8 mouse cellular contexts compared by ENCODE assay signal in the genomic region with DNA sequence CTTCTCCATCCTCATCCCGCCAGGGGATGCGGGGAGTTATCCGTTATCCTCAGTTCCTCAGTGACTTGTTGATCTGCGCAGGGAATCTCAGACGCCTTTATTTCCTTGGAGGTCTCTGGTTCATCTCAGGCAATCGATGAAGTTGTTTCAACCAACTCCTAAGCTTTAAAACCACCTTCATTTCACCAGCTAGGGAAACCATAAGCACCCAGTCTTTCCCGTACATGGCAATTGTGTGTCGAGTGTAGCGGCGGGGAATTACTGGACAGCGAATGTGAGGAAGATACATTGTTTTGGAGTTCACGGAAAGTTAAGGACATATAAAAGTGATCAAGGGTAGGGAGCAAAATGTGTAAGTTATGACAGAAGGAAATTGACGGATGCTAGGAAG. TPM values are rescaled to one million over a fixed set of nuclear protein-coding genes. Genes with fewer than 3 reads are reported as not detected.
DNase-seq lines count a peak whose midpoint lies in the region; ATAC-seq lines count a peak whose summit lies in the region.

No protein-coding gene starts in this region.

- under 1% methylated on average over 13 of the region's 13 CpGs for WGBS in kidney, embryonic 15.5 days
- under 1% methylated on average over 13 of the region's 13 CpGs for WGBS in hindbrain, embryonic 13.5 days
- 1% methylated on average over 13 of the region's 13 CpGs for WGBS in midbrain, embryonic 15.5 days

- DNase-seq in kidney, postnatal 36 days = no peak
- no peak for DNase-seq in urinary bladder, postnatal 14 days (ENCODE audit: low spot score)
- no peak for DNase-seq in urinary bladder, postnatal 10 days (ENCODE audit: low spot score)
- DNase-seq in adrenal gland, adult 18-20 months (ENCODE audit: low spot score in 2 of 2) = no peak

- ATAC-seq in kidney, embryonic 15.5 days (replicated peaks; ENCODE audit: low FRiP score) = no peak
- ATAC-seq in hindbrain, embryonic 13.5 days (ENCODE audit: low FRiP score) = no peak; the same call in 1 of the 2 replicates
- no peak for ATAC-seq in midbrain, embryonic 15.5 days (replicated peaks)

- peak overlapping the region; percentile 73 for H3K9ac ChIP-seq in kidney, embryonic 15.5 days
- peak overlapping the region; percentile 72 for H3K9ac ChIP-seq in hindbrain, embryonic 13.5 days
- peak overlapping the region; percentile 45 for H3K9ac ChIP-seq in midbrain, embryonic 15.5 days

- H3K4me3 ChIP-seq in kidney, embryonic 15.5 days (replicated peaks) = peak overlapping the region; percentile 82
- H3K4me3 ChIP-seq in brown adipose tissue, adult 24 weeks (ENCODE audit: insufficient read depth, low read depth, low read length) = peak overlapping the region; percentile 63
- H3K4me3 ChIP-seq in hindbrain, embryonic 13.5 days = peak overlapping the region; percentile 68
- peak overlapping the region; percentile 94 for H3K4me3 ChIP-seq in midbrain, embryonic 15.5 days

- H3K4me1 ChIP-seq in kidney, embryonic 15.5 days = peaks cover 10% of the 10 kb centered on the region; the same call in 1 of the 2 replicates
- no peaks in the 10 kb centered on the region for H3K4me1 ChIP-seq in brown adipose tissue, adult 24 weeks (ENCODE audit: control insufficient read depth, insufficient read depth, insufficient read length, low read length)
- H3K4me1 ChIP-seq in hindbrain, embryonic 13.5 days (replicated peaks) = peaks cover 11% of the 10 kb centered on the region
- peaks cover 12% of the 10 kb centered on the region for H3K4me1 ChIP-seq in midbrain, embryonic 15.5 days

- peak overlapping the region; percentile 85 for H3K4me2 ChIP-seq in kidney, embryonic 15.5 days
- peak overlapping the region; percentile 96 for H3K4me2 ChIP-seq in hindbrain, embryonic 13.5 days
- H3K4me2 ChIP-seq in midbrain, embryonic 15.5 days = peak overlapping the region; percentile 100

- no peaks in the 10 kb centered on the region for H3K9me3 ChIP-seq in kidney, embryonic 15.5 days (replicated peaks)
- no peaks in the 10 kb centered on the region for H3K9me3 ChIP-seq in hindbrain, embryonic 13.5 days
- no peaks in the 10 kb centered on the region for H3K9me3 ChIP-seq in midbrain, embryonic 15.5 days

- peak overlapping the region; percentile 93 for H3K27ac ChIP-seq in kidney, embryonic 15.5 days
- no peak overlapping the region for H3K27ac ChIP-seq in brown adipose tissue, adult 24 weeks (replicated peaks; ENCODE audit: low read depth, low read length)
- peak overlapping the region; percentile 3; the same call in 1 of the 2 replicates for H3K27ac ChIP-seq in hindbrain, embryonic 13.5 days
- no peak overlapping the region for H3K27ac ChIP-seq in midbrain, embryonic 15.5 days

- no peaks in the 10 kb centered on the region for H3K27me3 ChIP-seq in kidney, embryonic 15.5 days
- no peaks in the 10 kb centered on the region for H3K27me3 ChIP-seq in hindbrain, embryonic 13.5 days
- no peaks in the 10 kb centered on the region for H3K27me3 ChIP-seq in midbrain, embryonic 15.5 days (replicated peaks)

- peaks cover 10% of the 10 kb centered on the region for H3K36me3 ChIP-seq in kidney, embryonic 15.5 days
- no peaks in the 10 kb centered on the region for H3K36me3 ChIP-seq in hindbrain, embryonic 13.5 days
- no peaks in the 10 kb centered on the region for H3K36me3 ChIP-seq in midbrain, embryonic 15.5 days (replicated peaks)

RNA-seq across cellular contexts. Expression of gene Ncapg, which starts 0.6 kb away (rescaled TPM):
- polyA plus RNA-seq in kidney, embryonic 15.5 days (2015; fragmentation: Nextera tagmentation; extraction: Ambion mirVana) = 55.5 and 60.4 TPM in 2 replicates
- not detected in 2 replicates for polyA plus RNA-seq in brown adipose tissue, adult 24 weeks (2012; ENCODE audit: insufficient read depth, insufficient read length, missing spikeins)
- 11.9 and 12.2 TPM in 2 replicates for polyA plus RNA-seq in hindbrain, embryonic 13.5 days (2015; fragmentation: Nextera tagmentation; extraction: Ambion mirVana)
- 6.8 and 7.4 TPM in 2 replicates for polyA plus RNA-seq in midbrain, embryonic 15.5 days (2015; fragmentation: Nextera tagmentation; extraction: Ambion mirVana)
- under 1 TPM; 0.43 to 0.61 TPM for total RNA-seq in adrenal gland, adult 18-20 months (2021)

RNA-seq across cellular contexts. Expression of gene Fam184b, which starts 30.9 kb away (rescaled TPM):
- polyA plus RNA-seq in kidney, embryonic 15.5 days (2015; fragmentation: Nextera tagmentation; extraction: Ambion mirVana) = 1.6 TPM in 2 replicates
- not detected in 2 replicates for polyA plus RNA-seq in brown adipose tissue, adult 24 weeks (2012; ENCODE audit: insufficient read depth, insufficient read length, missing spikeins)
- 2.1 and 3.1 TPM in 2 replicates for polyA plus RNA-seq in hindbrain, embryonic 13.5 days (2015; fragmentation: Nextera tagmentation; extraction: Ambion mirVana)
- polyA plus RNA-seq in midbrain, embryonic 15.5 days (2015; fragmentation: Nextera tagmentation; extraction: Ambion mirVana) = 5.7 and 6.1 TPM in 2 replicates
- under 1 TPM; 0.20 to 0.22 TPM for total RNA-seq in adrenal gland, adult 18-20 months (2021)

Comparison
In these comparisons a context has a peak if more than half of its experiments do, and no peak if none do; other contexts are left out.
1. H3K27ac ChIP-seq: peak in kidney, embryonic 15.5 days (single experiment) and hindbrain, embryonic 13.5 days (single experiment); none in brown adipose tissue, adult 24 weeks (single experiment) and midbrain, embryonic 15.5 days (single experiment).
2. Peak in every context shown above with its lines, with median percentiles within 50 percentile points of each other: H3K4me2 ChIP-seq, H3K4me3 ChIP-seq and H3K9ac ChIP-seq.